Mouse (Mus musculus): Measurements from ENCODE around the gene Fhad1. TPM values are rescaled to one million over a fixed set of nuclear protein-coding genes. Genes with fewer than 3 reads are reported as not detected.

Fhad1 gene
- polyA plus RNA-seq, 1 experiment from 2014 or later: 9.0 TPM

DNA sequence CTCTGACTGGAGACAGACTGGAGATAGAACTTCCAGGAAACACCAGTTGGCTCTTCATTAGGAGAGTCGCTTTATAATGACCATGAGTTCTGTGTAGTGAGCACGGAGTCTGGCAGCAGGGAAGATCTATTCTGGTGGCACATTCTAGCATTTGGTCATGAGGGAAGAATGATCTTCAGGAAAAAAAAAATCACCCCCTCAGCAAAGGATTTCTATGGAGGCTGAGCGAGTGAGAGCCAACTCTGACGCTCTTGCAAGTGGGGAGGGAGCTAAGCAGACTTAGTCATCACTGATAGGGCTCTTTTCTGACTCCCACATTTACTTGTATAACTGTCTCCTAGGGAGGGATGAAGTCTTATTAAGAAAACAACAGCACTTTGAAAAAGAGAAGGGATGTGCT is 135.8 kb downstream of the Fhad1 start:
- WGBS: 71% methylated on average over 4 of the region's 4 CpGs
- Histone ChIP-seq H3K4me3 (replicated peaks) (no peak overlapping the region), H3K9me3 (replicated peaks) (no peaks in the 10 kb centered on the region), H3K9ac (no peak overlapping the region), H3K4me1 (peaks cover 12% of the 10 kb centered on the region), H3K36me3 (no peaks in the 10 kb centered on the region), H3K27ac (replicated peaks) (no peak overlapping the region), H3K4me2 (replicated peaks) (no peak overlapping the region), H3K27me3 (peaks cover 11% of the 10 kb centered on the region)
- no peak for ATAC-seq (ENCODE audit: insufficient number of reproducible peaks, low FRiP score, low TSS enrichment, low read depth)

DNA sequence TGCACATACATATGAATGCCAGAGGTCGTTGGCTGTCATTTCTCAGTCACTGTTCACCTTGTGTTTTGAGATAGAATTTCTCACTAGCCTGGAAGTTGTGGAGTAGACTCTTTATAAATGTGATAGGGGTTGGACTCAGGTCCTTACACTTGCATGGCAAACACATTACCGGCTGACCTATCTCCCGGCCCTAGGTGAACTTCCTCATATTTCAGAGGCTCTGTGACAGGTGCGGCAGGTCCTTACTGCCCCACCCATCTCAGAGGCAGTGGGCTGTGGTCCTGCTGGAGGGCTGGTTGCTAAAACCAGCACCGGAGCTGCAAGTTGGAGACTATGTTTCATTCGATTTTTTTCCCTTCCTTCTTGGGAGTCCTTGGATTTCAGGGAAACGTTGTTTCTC is 136.3 kb downstream of the Fhad1 start:
- Histone ChIP-seq H3K4me3 (replicated peaks) (no peak overlapping the region), H3K36me3 (no peaks in the 10 kb centered on the region)
- 60% methylated on average over 7 of the region's 7 CpGs for WGBS

DNA sequence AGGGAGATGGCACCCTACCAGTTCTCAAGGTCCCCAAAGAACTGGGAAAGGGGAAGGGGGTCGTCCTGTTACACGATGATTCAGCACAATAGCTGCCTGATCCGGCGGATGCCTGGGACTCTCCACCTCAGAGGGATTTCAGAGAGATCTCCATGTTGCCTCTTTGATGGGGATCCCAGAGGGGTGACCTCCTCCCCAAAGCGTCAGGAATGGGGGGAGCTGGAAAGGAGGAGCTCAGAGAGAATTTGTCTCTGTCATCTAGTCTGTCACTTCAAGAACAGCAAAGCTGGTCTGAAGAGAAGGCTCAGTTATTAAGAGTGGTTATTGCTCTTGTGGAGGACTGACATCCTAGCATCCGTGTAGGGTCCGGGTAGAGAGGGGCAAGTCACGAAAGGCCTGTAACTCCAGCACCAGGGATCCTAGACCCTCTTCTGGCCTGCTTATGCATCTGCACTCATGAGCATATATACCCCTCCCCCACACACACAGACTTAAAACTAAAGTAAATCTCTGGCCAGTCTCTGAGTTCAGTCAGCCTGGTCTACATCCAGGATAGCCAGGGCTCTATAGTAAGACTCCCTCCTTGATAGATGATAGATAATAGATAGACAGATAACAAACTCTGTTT is 139.3 kb downstream of the Fhad1 start:
- peak overlapping the region; percentile 71 for H3K4me3 ChIP-seq (replicated peaks)
- H3K9ac ChIP-seq: no peak overlapping the region
- peaks cover 40% of the 10 kb centered on the region for H3K4me1 ChIP-seq
- peak overlapping the region; percentile 95 for H3K4me2 ChIP-seq (replicated peaks)
- no peak for ATAC-seq (ENCODE audit: insufficient number of reproducible peaks, low FRiP score, low TSS enrichment, low read depth)
- H3K36me3 ChIP-seq: no peaks in the 10 kb centered on the region
- no peak overlapping the region for H3K27ac ChIP-seq (replicated peaks)
- no peaks in the 10 kb centered on the region for H3K9me3 ChIP-seq (replicated peaks)
- H3K27me3 ChIP-seq: peaks cover 11% of the 10 kb centered on the region
- 15% methylated on average over 8 of the region's 8 CpGs for WGBS

More for the DNA sequence above, 136.3 kb downstream of the Fhad1 start:
- ATAC-seq (ENCODE audit: insufficient number of reproducible peaks, low FRiP score, low TSS enrichment, low read depth): no peak
- Histone ChIP-seq H3K27ac (replicated peaks) (no peak overlapping the region), H3K4me1 (peaks cover 17% of the 10 kb centered on the region), H3K4me2 (replicated peaks) (no peak overlapping the region), H3K9ac (no peak overlapping the region), H3K27me3 (peaks cover 11% of the 10 kb centered on the region), H3K9me3 (replicated peaks) (no peaks in the 10 kb centered on the region)

GRCm38 (mm10) chr4:141874601-141875460 is 140.1 kb downstream of the Fhad1 start, which contains the start of gene Efhd2:
Efhd2 (minus strand) TSS chr4:141874920.
- peak; percentile 89 for ATAC-seq (ENCODE audit: insufficient number of reproducible peaks, low FRiP score, low TSS enrichment, low read depth)
- Histone ChIP-seq H3K36me3 (no peaks in the 10 kb centered on the region), H3K27ac (replicated peaks) (no peak within 1 kb of the TSS), H3K4me3 (replicated peaks) (peak within 1 kb of the TSS; percentile 71), H3K4me2 (replicated peaks) (peak within 1 kb of the TSS; percentile 95), H3K27me3 (peaks cover 11% of the 10 kb centered on the region), H3K9me3 (replicated peaks) (no peaks in the 10 kb centered on the region), H3K9ac (peak within 1 kb of the TSS; percentile 74), H3K4me1 (peaks cover 40% of the 10 kb centered on the region)
- under 1% methylated on average over 73 of the region's 73 CpGs for WGBS

GRCm38 (mm10) chr4:141874111-141874600 is 140.7 kb downstream of the Fhad1 start:
- 2% methylated on average over 19 of the region's 19 CpGs for WGBS
- peaks cover 46% of the 10 kb centered on the region for H3K4me1 ChIP-seq
- peak overlapping the region; percentile 71 for H3K4me3 ChIP-seq (replicated peaks)
- H3K9ac ChIP-seq: peak overlapping the region; percentile 74
- H3K9me3 ChIP-seq (replicated peaks): no peaks in the 10 kb centered on the region
- peak; percentile 27; the same call in 1 of the 2 replicates for ATAC-seq (ENCODE audit: insufficient number of reproducible peaks, low FRiP score, low TSS enrichment, low read depth)
- peaks cover 11% of the 10 kb centered on the region for H3K27me3 ChIP-seq
- H3K4me2 ChIP-seq (replicated peaks): peak overlapping the region; percentile 95
- H3K27ac ChIP-seq (replicated peaks): no peak overlapping the region
- no peaks in the 10 kb centered on the region for H3K36me3 ChIP-seq

- Histone ChIP-seq H3K9me3 (replicated peaks) (no peaks in the 10 kb centered on the region), H3K4me3 (replicated peaks) (peak overlapping the region; percentile 71), H3K36me3 (no peaks in the 10 kb centered on the region), H3K4me2 (replicated peaks) (peak overlapping the region; percentile 95), H3K4me1 (peaks cover 49% of the 10 kb centered on the region), H3K27me3 (peaks cover 11% of the 10 kb centered on the region), H3K9ac (no peak overlapping the region; the same call in 1 of the 2 replicates), H3K27ac (replicated peaks) (no peak overlapping the region)
- WGBS: 71% methylated on average over 9 of the region's 9 CpGs
- ATAC-seq (ENCODE audit: insufficient number of reproducible peaks, low FRiP score, low TSS enrichment, low read depth): no peak
Measured at GRCm38 (mm10) chr4:141872977-141873376, 141.9 kb downstream of the Fhad1 start.

- H3K27me3 ChIP-seq: peaks cover 11% of the 10 kb centered on the region
- peak overlapping the region; percentile 95; the same call in 1 of the 2 replicates for H3K4me2 ChIP-seq (replicated peaks)
- peak overlapping the region; percentile 63 for H3K27ac ChIP-seq (replicated peaks)
- H3K4me3 ChIP-seq (replicated peaks): peak overlapping the region; percentile 5; the same call in 1 of the 2 replicates
- no peaks in the 10 kb centered on the region for H3K9me3 ChIP-seq (replicated peaks)
- H3K9ac ChIP-seq: no peak overlapping the region
- H3K4me1 ChIP-seq: peaks cover 60% of the 10 kb centered on the region
- ATAC-seq (ENCODE audit: insufficient number of reproducible peaks, low FRiP score, low TSS enrichment, low read depth): no peak
- WGBS: 54% methylated on average over 9 of the region's 9 CpGs
- H3K36me3 ChIP-seq: no peaks in the 10 kb centered on the region
Measured at GRCm38 (mm10) chr4:141871909-141872308, 143.0 kb downstream of the Fhad1 start.

DNA sequence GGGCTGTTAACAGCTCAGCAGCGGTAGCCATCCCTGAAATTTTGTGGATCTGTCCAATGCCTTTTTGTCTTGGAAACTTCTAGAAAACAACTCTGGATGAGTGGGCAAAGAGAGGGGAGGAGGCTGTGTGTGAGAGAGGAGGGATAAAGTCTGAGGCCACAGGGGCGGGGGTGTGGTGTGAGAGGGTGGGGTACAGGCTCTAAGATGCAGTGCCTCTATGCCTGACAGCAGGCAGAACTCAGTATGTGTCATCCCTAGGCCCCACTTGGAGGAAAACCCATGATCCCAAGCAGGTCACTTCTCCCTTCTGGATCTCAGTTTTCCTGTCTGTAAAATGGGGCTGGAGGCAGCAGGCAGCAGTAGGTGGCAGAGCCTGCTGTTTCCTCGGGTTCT is 143.6 kb downstream of the Fhad1 start:
- Histone ChIP-seq H3K27me3 (peaks cover 9% of the 10 kb centered on the region), H3K4me3 (replicated peaks) (no peak overlapping the region), H3K36me3 (no peaks in the 10 kb centered on the region), H3K4me2 (replicated peaks) (0 out of 2 replicates have a peak overlapping the region, but pooled peaks have one; percentile 95), H3K27ac (replicated peaks) (peak overlapping the region; percentile 63; the same call in 1 of the 2 replicates), H3K9me3 (replicated peaks) (no peaks in the 10 kb centered on the region), H3K9ac (no peak overlapping the region), H3K4me1 (peaks cover 66% of the 10 kb centered on the region)
- WGBS: 83% methylated on average over 3 of the region's 3 CpGs
- ATAC-seq (ENCODE audit: insufficient number of reproducible peaks, low FRiP score, low TSS enrichment, low read depth): no peak

DNA sequence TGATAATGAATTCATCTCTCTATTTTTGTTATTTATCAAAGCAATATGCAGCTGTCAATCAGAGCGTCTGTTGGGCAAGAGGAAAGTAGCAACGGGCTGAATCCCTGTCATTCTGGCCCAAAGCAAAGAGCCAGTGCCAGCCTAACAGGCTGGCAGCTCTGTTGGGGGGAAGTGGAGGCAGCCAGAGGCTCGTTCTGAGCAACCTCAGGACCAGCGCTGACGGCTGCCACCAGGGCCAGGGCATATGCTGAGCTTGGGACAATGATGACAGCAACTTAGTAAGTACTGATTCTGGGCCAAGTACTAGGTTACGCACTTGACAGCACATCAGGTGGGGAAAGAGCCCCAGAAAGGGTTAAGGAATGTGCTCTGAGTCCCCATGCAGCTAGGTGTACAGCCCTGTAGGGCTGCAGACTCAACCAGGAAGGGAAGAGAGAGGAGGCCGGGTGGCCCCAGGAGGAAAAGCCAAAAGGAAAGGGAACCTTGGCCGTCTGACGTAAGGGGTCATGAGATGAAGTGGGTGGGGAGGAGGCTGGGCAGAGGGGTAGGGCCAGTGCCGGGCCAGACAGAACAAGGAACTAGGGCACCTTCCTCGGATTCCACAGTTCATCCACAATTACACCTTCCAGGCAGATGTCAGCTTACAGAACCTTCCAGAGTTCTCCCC is 144.1 kb downstream of the Fhad1 start:
- Histone ChIP-seq H3K4me3 (replicated peaks) (no peak overlapping the region), H3K36me3 (no peaks in the 10 kb centered on the region), H3K4me1 (peaks cover 67% of the 10 kb centered on the region), H3K9ac (no peak overlapping the region), H3K27ac (replicated peaks) (0 out of 2 replicates have a peak overlapping the region, but pooled peaks have one; percentile 28), H3K4me2 (replicated peaks) (no peak overlapping the region), H3K27me3 (peaks cover 6% of the 10 kb centered on the region), H3K9me3 (replicated peaks) (no peaks in the 10 kb centered on the region)
- ATAC-seq (ENCODE audit: insufficient number of reproducible peaks, low FRiP score, low TSS enrichment, low read depth): no peak
- WGBS: 60% methylated on average over 11 of the region's 11 CpGs

DNA sequence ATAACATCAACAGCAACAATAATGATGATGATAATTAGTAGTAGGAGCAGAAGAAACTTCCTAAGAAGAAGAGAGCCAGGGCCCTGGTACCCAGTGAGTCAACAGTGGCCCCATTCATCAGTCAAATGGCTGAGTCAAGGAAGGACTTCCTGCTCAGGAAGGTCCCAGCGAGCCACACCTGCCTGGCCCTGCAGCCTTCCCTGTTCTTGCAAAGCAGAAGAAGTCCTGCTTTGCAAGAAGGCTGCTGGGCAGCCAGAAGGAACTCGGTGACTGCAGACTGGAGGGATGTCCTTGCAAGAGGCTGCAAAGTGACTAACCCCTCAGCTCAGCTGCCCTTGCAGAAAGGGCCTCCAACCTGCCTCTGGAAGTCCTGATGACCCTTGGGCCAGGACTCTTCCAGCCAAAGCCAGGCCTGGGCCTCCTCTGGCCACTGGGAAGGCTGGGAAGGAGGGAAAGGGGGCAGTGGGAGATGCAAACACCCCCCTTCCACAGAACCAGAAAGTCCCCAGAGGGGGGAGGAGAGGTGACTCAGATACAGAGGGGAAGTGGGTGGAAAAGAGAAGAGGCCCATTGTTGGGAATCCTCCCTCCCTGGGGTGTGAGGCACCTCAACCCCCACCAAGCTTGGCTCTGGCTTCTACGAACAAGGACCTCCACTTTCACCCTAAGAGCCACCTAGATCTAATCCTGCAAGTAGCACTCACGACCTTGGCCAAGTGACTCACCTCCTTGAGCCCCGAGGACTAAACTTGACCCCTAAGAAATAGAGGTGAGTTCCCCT is 145.3 kb downstream of the Fhad1 start:
- no peak for ATAC-seq (ENCODE audit: insufficient number of reproducible peaks, low FRiP score, low TSS enrichment, low read depth)
- H3K36me3 ChIP-seq: no peaks in the 10 kb centered on the region
- no peaks in the 10 kb centered on the region for H3K27me3 ChIP-seq
- no peaks in the 10 kb centered on the region for H3K9me3 ChIP-seq (replicated peaks)
- H3K9ac ChIP-seq: no peak overlapping the region
- H3K4me3 ChIP-seq (replicated peaks): no peak overlapping the region
- no peak overlapping the region for H3K27ac ChIP-seq (replicated peaks)
- 66% methylated on average over 5 of the region's 5 CpGs for WGBS
- H3K4me1 ChIP-seq: peaks cover 59% of the 10 kb centered on the region
- no peak overlapping the region for H3K4me2 ChIP-seq (replicated peaks)

Measured in embryonic facial prominence, embryonic 15.5 days (tissue).